Mouse (Mus musculus) embryonic facial prominence, embryonic 14.5 days (tissue): ENCODE measurements around the gene Afdn. TPM values are rescaled to one million over a fixed set of nuclear protein-coding genes. Genes with fewer than 3 reads are reported as not detected.

Experiments
- ATAC-seq: fragments of 200-750 bp; cut with Nextera tagmentation; 2 replicates; pipeline ENCODE4 v1.8.0; 2017; ENCODE audit warnings: low read depth, moderate number of reproducible peaks, moderate TSS enrichment
- DNase-seq: peaks from one replicate; pipeline ENCODE4 v3.0.0-alpha.2; 2015; ENCODE audit warnings: low spot score
- H3K27ac ChIP-seq: fragments of 300-500 bp; sonication (generic); replicated peaks from 2 replicates; pipeline ENCODE4 v1.5.1; 2014; ENCODE audit warnings: low read depth, mild to moderate bottlenecking, low read length, moderate library complexity
- H3K27me3 ChIP-seq: fragments of 300-500 bp; sonication (generic); replicated peaks from 2 replicates; pipeline ENCODE4 v1.6.1; 2014; ENCODE audit warnings: low read length; ENCODE audit not compliant: control insufficient read depth, insufficient read depth
- H3K36me3 ChIP-seq: fragments of 300-500 bp; sonication (generic); 2 replicates; pipeline ENCODE4 v1.6.1; 2014; ENCODE audit warnings: low read length, mixed read lengths; ENCODE audit not compliant: control insufficient read depth, insufficient read depth
- H3K4me1 ChIP-seq: fragments of 300-500 bp; sonication (generic); 2 replicates; pipeline ENCODE4 v1.6.1; 2014; ENCODE audit warnings: antibody characterized with exemption, low read length; ENCODE audit not compliant: control insufficient read depth, insufficient read depth
- H3K4me2 ChIP-seq: fragments of 300-500 bp; sonication (generic); 2 replicates; pipeline ENCODE4 v1.6.1; 2014; ENCODE audit warnings: low read depth, mild to moderate bottlenecking, low read length, moderate library complexity, mixed read lengths
- H3K4me3 ChIP-seq: fragments of 300-500 bp; sonication (generic); 2 replicates; pipeline ENCODE4 v1.5.1; 2014; ENCODE audit warnings: low read depth, mild to moderate bottlenecking, low read length
- H3K9ac ChIP-seq: fragments of 300-500 bp; sonication (generic); 2 replicates; pipeline ENCODE4 v1.6.1; 2014; ENCODE audit warnings: low read depth, mild to moderate bottlenecking, low read length, moderate library complexity, mixed read lengths
- H3K9me3 ChIP-seq: fragments of 300-500 bp; sonication (generic); 2 replicates; pipeline ENCODE4 v1.6.1; 2016; ENCODE audit warnings: low read length; ENCODE audit not compliant: control insufficient read depth
- WGBS: fragments of 180-500 bp; shearing (Covaris S2); extraction: QIAGEN DNeasy Blood & Tissue Kit; methylation state at CpG from one replicate; pipeline ENCODE4 v1.1.7; 2014; 5-methylcytosine and 5-hydroxymethylcytosine counted together
- polyA plus RNA-seq: library from polyadenylated mRNA; unstranded; fragments of >200 nt; fragmentation: Nextera tagmentation; extraction: Ambion mirVana; gene quantifications from 2 replicates; pipeline ENCODE4 v1.2.1, GENCODE M21; 2014

Gene Afdn
- polyA plus RNA-seq, 1 experiment from 2014 or later: 69.3 TPM

DNA sequence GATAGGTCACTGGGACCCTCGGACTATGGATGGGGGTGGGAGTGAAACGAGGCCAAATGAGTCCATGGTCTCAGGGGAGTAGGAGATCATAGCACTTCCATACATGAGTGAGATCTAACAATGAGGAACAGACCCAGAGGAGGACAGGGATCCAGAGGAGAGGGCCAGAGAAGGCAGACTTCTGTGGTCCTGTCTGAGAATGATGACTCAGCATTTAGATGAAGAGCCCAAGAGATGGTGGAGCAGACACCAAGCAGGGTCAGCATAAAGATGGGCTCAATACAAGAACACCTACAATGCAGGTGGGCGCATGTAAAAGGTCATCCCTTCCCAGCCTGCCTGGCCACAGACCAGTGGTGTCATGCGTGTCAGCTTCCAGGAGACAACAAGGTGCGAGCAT is 40.2 kb upstream of the Afdn start:
- no peak for ATAC-seq
- no peak overlapping the region for H3K4me3 ChIP-seq

DNA sequence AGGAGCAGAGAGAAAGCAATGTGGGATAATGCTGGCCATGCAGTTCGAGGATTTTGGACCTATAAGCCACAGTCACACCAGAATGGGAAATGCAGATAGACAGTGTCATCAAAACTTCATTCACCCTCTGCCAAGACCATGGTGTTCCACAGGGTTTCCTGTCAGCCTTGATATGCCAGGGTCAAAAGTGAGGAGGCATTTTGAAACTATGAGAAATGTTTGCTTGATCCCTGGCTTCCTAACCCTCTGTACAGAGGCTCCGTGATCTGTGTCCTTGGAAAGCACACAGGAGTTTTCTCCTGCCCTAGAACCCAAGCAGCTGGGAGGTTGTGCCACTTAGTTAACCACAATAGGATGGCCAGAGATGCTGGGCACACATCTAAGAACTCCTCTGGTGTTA is 39.0 kb upstream of the Afdn start:
- DNase-seq: no peak

More for the DNA sequence above, 40.2 kb upstream of the Afdn start:
- WGBS: 91% methylated on average over 5 of the region's 5 CpGs
- Histone ChIP-seq H3K4me1 (no peaks in the 10 kb centered on the region), H3K9ac (no peak overlapping the region), H3K36me3 (no peaks in the 10 kb centered on the region), H3K27me3 (no peaks in the 10 kb centered on the region), H3K27ac (no peak overlapping the region), H3K9me3 (no peaks in the 10 kb centered on the region), H3K4me2 (no peak overlapping the region)
- no peak for DNase-seq

DNA sequence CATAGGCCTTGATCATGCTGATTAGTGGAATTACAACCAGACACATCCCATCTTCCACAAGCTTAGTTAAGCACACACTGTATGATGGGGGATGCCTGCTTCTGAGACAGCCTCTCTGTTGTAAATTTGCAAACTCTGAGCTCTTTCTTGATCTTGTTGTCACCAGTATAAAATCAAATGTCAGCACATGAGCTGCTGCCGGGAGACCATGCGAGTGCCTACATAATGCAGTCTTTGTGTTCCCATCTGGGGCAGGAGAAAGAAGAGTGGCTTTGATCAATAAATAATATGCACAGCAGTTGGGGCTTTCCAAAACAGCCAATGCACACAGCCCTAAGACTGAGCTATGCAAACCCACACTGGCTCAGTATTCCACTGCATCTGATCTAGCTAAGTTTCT is 37.9 kb upstream of the Afdn start:
- Histone ChIP-seq H3K9me3 (no peaks in the 10 kb centered on the region), H3K4me3 (no peak overlapping the region), H3K4me2 (no peak overlapping the region), H3K36me3 (no peaks in the 10 kb centered on the region), H3K4me1 (no peaks in the 10 kb centered on the region), H3K27ac (no peak overlapping the region), H3K27me3 (no peaks in the 10 kb centered on the region), H3K9ac (no peak overlapping the region)
- DNase-seq: no peak
- WGBS: 26% methylated on average over 2 of the region's 2 CpGs
- no peak; the same call in 1 of the 2 replicates for ATAC-seq

More for the DNA sequence above, 39.0 kb upstream of the Afdn start:
- no peak overlapping the region for H3K27ac ChIP-seq
- H3K27me3 ChIP-seq: no peaks in the 10 kb centered on the region
- no peaks in the 10 kb centered on the region for H3K36me3 ChIP-seq
- no peak overlapping the region for H3K4me3 ChIP-seq
- ATAC-seq: no peak
- H3K9ac ChIP-seq: no peak overlapping the region
- no peak overlapping the region for H3K4me2 ChIP-seq
- no peaks in the 10 kb centered on the region for H3K9me3 ChIP-seq
- no peaks in the 10 kb centered on the region for H3K4me1 ChIP-seq
- 77% methylated on average over 2 of the region's 2 CpGs for WGBS

DNA sequence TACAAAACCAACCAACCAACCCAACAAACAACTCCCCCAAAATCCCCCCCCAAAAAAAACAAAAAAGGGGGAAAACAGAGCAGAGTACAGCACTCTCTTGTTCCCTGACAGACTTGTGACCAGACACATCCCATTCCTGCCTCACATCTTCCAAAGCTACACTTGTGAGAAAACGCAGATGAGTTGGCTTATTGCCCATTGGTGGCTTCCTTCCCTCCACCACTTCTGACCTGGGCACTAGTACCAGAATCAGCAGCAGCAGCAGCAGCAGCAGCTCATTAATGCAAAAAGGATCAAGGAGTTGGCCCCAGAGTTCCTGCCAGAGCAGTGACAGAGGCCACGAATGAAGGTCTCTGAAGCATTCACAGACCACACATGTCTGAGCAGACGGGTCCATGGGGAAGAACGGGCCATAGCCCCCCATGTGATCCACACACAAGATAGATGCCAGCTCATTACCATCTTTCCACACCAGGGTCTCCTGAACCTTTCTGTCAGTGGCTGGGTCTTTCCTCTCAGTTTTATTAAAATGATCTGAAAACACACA is 35.3 kb upstream of the Afdn start:
- no peak for ATAC-seq
- no peak for DNase-seq

DNA sequence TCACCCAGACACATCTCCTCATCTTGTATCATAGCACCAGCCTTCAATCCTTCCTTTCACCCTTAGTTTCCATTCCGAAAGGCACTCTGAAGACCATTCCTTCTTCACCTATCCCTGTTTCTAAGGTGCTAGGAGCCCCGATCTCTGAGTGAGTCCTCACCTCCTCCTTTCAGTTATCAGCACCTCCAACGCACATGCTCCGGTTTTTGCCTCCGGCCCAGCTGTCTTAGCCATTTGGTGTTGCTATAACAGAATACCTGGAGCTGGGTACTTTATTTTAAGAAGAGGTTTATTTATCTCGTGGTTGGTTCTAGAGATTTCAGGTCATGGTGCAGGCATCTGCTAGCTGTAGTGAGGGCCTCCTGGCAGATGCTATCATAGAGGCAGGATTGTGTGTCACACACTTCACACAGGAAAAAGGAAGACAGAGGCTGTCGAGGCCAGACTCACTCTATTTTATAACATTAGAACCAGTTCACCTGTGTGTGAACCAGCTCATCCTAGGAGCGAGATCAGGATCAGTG is 33.4 kb upstream of the Afdn start:
- Histone ChIP-seq H3K27ac (no peak overlapping the region), H3K9me3 (no peaks in the 10 kb centered on the region), H3K27me3 (no peaks in the 10 kb centered on the region), H3K4me3 (no peak overlapping the region), H3K4me2 (no peak overlapping the region), H3K36me3 (no peaks in the 10 kb centered on the region), H3K9ac (no peak overlapping the region), H3K4me1 (no peaks in the 10 kb centered on the region)
- no peak for DNase-seq
- no peak for ATAC-seq
- 92% methylated on average over 8 of the region's 8 CpGs for WGBS

More for the DNA sequence above, 35.3 kb upstream of the Afdn start:
- 48% methylated on average over 4 of the region's 4 CpGs for WGBS
- H3K36me3 ChIP-seq: no peaks in the 10 kb centered on the region
- H3K4me3 ChIP-seq: no peak overlapping the region
- H3K9me3 ChIP-seq: no peaks in the 10 kb centered on the region
- no peak overlapping the region for H3K4me2 ChIP-seq
- H3K4me1 ChIP-seq: no peaks in the 10 kb centered on the region
- no peaks in the 10 kb centered on the region for H3K27me3 ChIP-seq
- H3K27ac ChIP-seq: no peak overlapping the region
- H3K9ac ChIP-seq: no peak overlapping the region

DNA sequence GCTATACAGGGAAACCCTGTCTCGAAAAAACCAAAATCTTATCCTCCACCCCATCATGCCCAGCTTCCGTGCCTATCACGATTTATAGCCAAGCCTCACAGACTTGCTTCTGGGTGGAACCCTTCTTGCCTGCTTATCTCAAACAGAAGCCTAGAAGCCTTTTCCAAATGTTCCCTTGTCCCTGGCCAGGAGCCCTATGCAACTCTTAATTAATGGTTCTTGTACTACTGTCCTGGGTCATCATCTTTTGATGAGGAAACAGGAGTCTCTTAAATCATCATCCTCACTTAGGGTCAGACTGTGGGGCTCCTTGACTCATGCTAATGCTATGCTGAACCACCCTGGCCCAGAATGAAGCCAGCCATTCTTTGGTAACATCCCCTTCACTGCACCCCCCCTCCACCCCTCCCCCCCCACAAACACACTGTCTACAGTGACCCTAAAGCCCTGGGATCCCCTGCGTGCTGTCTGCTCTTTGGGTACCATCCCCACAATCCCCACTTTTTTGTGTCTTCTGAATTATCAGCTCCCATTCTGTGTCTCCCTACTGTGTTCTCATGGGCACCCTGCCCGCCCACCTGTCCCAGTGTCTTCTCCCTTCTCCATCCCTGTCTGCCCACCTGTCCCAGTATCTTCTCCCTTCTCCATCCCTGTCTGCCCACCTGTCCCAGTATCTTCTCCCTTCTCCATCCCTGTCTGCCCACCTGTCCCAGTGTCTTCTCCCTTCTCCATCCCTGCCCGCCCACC is 29.2 kb upstream of the Afdn start:
- Histone ChIP-seq H3K36me3 (no peaks in the 10 kb centered on the region), H3K9me3 (no peaks in the 10 kb centered on the region), H3K4me1 (no peaks in the 10 kb centered on the region), H3K27me3 (no peaks in the 10 kb centered on the region), H3K27ac (no peak overlapping the region), H3K9ac (no peak overlapping the region), H3K4me3 (no peak overlapping the region), H3K4me2 (no peak overlapping the region)
- no peak for ATAC-seq
- DNase-seq: no peak
- WGBS: 91% methylated on average over 6 of the region's 6 CpGs

DNA sequence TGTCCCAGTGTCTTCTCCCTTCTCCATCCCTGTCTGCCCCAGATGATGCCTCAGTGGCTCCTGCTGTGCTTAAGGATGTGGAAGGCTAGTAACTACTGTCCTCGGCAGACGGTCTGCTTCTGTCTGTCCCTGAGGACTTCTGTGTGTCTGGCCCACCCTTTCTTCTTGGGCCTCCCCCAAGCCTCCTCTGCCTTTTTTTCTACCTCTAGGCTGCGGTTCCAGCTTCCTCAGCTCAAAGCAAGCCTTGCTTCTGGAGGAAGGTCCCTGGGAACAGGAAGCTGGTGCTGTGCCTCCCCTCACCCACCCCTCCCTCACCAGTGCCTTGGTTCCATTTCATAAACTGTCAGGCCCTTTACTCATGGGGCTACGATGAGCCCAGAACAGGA is 28.6 kb upstream of the Afdn start:
- Histone ChIP-seq H3K27ac (no peak overlapping the region), H3K9me3 (no peaks in the 10 kb centered on the region), H3K4me2 (no peak overlapping the region), H3K27me3 (no peaks in the 10 kb centered on the region), H3K9ac (no peak overlapping the region), H3K4me1 (no peaks in the 10 kb centered on the region), H3K4me3 (no peak overlapping the region), H3K36me3 (no peaks in the 10 kb centered on the region)
- no peak for ATAC-seq
- no peak for DNase-seq
- WGBS: 48% methylated on average over 4 of the region's 4 CpGs

DNA sequence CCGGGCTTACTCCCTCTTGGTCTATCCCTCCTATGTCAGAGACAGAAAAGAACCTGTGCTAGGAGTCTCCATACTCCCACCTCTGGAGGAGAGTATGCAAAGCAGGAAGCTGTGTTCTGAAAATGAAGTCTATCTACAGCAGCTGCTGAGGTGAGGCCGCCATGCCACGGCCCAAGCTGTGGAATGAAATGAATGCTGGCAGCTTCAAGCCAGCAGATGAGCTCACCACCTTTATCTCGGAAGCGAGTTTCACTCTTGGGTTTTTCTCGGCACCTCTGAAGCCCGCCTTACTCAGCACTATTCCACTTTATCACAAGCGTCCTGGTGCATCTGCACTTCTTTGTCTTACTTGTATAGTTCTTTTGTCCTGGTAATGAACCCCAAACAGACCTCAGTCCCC is 27.7 kb upstream of the Afdn start:
- no peak overlapping the region for H3K4me3 ChIP-seq
- H3K4me2 ChIP-seq: no peak overlapping the region
- H3K36me3 ChIP-seq: no peaks in the 10 kb centered on the region
- ATAC-seq: no peak
- no peaks in the 10 kb centered on the region for H3K27me3 ChIP-seq
- no peaks in the 10 kb centered on the region for H3K4me1 ChIP-seq
- no peaks in the 10 kb centered on the region for H3K9me3 ChIP-seq
- 46% methylated on average over 8 of the region's 8 CpGs for WGBS
- H3K27ac ChIP-seq: no peak overlapping the region
- no peak overlapping the region for H3K9ac ChIP-seq
- no peak for DNase-seq

DNA sequence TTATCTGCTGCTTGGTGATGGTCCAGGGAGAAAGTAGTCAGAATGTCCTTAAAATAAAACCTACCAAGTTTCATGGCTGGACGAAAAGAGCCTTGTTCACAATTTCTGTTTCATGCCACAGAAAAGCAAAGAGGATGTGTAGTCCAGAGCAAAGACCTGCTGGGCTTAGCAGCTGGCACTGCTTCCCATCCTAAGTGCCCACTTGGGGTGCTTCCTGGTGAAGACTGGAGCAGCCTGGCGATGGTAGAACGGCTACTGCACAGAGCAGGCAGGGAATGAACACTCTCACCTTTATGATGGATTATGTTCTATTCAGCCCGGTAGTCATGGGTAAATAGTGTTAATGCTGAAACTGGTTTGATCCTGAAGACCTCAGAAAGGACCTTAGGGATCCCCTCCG is 26.4 kb upstream of the Afdn start:
- H3K4me1 ChIP-seq: no peaks in the 10 kb centered on the region
- no peak overlapping the region for H3K4me3 ChIP-seq
- no peak overlapping the region for H3K4me2 ChIP-seq
- DNase-seq: no peak
- no peak for ATAC-seq
- H3K36me3 ChIP-seq: no peaks in the 10 kb centered on the region
- H3K27me3 ChIP-seq: no peaks in the 10 kb centered on the region
- H3K9ac ChIP-seq: no peak overlapping the region
- no peak overlapping the region for H3K27ac ChIP-seq
- H3K9me3 ChIP-seq: no peaks in the 10 kb centered on the region
- 82% methylated on average over 5 of the region's 5 CpGs for WGBS
